Mouse (Mus musculus) brain, embryonic 14.5 days (tissue): ENCODE results near the gene 1700007K13Rik.

Experiments
- CTCF ChIP-seq: fragments of 200-500 bp; IDR thresholded peaks from 2 replicates; pipeline ENCODE4 v1.5.1; 2012; ENCODE audit warnings: inconsistent platforms, mild to moderate bottlenecking, moderate library complexity, borderline replicate concordance; ENCODE audit not compliant: insufficient read depth, insufficient read length; ENCODE audit errors: extremely low read depth
- POLR2A ChIP-seq: fragments of 200-500 bp; IDR thresholded peaks from 2 replicates; pipeline ENCODE4 v1.6.1; 2012; ENCODE audit warnings: mild to moderate bottlenecking, inconsistent platforms, borderline replicate concordance; ENCODE audit not compliant: poor library complexity, insufficient read depth, insufficient read length, severe bottlenecking; ENCODE audit errors: extremely low read depth

DNA sequence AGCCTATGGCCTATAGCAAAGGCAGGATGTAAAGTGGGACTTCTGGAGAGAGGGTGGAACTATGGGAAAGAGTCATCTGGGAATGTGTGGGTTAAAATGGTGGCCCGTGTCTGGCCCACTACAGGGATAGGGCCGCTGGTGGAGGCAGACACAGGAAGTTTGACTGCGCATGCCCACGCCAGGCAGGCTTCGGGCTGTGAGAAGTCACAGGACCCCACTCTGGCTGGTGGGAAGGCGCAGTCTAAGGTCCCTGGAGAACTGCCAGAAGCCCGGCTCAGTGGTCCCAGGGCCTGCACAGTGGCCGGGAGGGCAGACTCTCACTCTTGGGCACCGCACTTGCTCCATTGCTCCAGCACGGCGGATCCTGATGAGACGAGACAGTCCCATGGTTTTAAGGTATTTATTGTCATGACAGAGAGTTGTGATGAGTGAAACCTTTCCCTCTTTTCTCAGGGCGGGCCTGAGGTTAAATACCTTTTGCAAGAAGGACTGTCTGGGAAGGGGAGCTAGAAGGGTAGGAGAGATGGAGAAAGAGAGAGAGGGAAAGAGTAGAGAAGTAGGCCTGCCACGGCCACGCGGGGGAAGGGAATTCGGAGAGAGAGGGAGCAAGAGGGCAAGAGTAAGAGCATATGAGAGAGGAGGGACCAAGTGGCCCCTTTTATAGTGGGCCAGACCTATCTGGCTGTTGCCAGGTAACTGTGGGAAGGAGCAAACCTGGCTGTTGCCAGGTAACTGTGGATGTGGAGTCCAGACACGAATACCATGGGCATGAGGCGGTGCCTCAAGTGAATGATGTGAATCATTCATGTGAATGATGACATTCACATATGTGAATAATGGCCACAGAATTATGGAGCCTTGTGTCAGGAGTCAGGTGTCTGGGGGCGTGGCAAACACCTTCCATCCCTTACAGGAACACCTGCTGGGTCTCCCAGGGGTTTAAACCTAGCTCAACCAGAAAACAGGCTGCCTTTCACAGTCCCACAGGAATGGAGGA lies 13.4 kb upstream of the 1700007K13Rik start:
- no peak for TF ChIP-seq CTCF
- TF ChIP-seq POLR2A: no peak
